Mouse (Mus musculus) kidney, embryonic 14.5 days (tissue): Measurements from ENCODE around the gene Dhrs3. TPM values are rescaled to one million over a fixed set of nuclear protein-coding genes. Genes with fewer than 3 reads are reported as not detected.

Experiments
- ATAC-seq: fragments of 200-750 bp; cut with Nextera tagmentation; 2 replicates; pipeline ENCODE4 v1.8.0; 2017; ENCODE audit warnings: moderate number of reproducible peaks, mild to moderate bottlenecking, moderate TSS enrichment, moderate library complexity; ENCODE audit not compliant: low FRiP score, low TSS enrichment
- H3K27ac ChIP-seq: fragments of 300-500 bp; sonication (generic); 2 replicates; pipeline ENCODE4 v1.5.1; 2014; ENCODE audit warnings: low read depth, mild to moderate bottlenecking, low read length, moderate library complexity, mixed read lengths
- H3K27me3 ChIP-seq: fragments of 300-500 bp; sonication (generic); 2 replicates; pipeline ENCODE4 v1.6.1; 2014; ENCODE audit warnings: mild to moderate bottlenecking, low read length; ENCODE audit not compliant: control insufficient read depth, insufficient read depth
- H3K36me3 ChIP-seq: fragments of 300-500 bp; sonication (generic); 2 replicates; pipeline ENCODE4 v1.6.1; 2014; ENCODE audit warnings: low read length, mixed read lengths; ENCODE audit not compliant: control insufficient read depth, insufficient read depth
- H3K4me1 ChIP-seq: fragments of 300-500 bp; sonication (generic); 2 replicates; pipeline ENCODE4 v1.6.1; 2014; ENCODE audit warnings: low read length, mixed read lengths; ENCODE audit not compliant: control insufficient read depth, insufficient read depth
- H3K4me2 ChIP-seq: fragments of 300-500 bp; sonication (generic); replicated peaks from 2 replicates; pipeline ENCODE4 v1.6.1; 2014; ENCODE audit warnings: low read depth, mild to moderate bottlenecking, low read length
- H3K4me3 ChIP-seq: fragments of 300-500 bp; sonication (generic); 2 replicates; pipeline ENCODE4 v1.5.1; 2014; ENCODE audit warnings: mild to moderate bottlenecking, low read length
- H3K9ac ChIP-seq: fragments of 300-500 bp; sonication (generic); 2 replicates; pipeline ENCODE4 v1.6.1; 2014; ENCODE audit warnings: low read depth, mild to moderate bottlenecking, low read length, moderate library complexity
- H3K9me3 ChIP-seq: fragments of 300-500 bp; sonication (generic); 2 replicates; pipeline ENCODE4 v1.6.1; 2016; ENCODE audit warnings: low read length; ENCODE audit not compliant: control insufficient read depth
- WGBS: fragments of 180-500 bp; shearing (Covaris S2); extraction: QIAGEN DNeasy Blood & Tissue Kit; methylation state at CpG from one replicate; pipeline ENCODE4 v1.1.7; 2014; 5-methylcytosine and 5-hydroxymethylcytosine counted together
- polyA plus RNA-seq: library from polyadenylated mRNA; unstranded; fragments of >200 nt; fragmentation: Nextera tagmentation; extraction: Ambion mirVana; gene quantifications from 2 replicates; pipeline ENCODE4 v1.2.1, GENCODE M21; 2014

Gene Dhrs3
- polyA plus RNA-seq, result 153 and 226 TPM in 2 replicates

DNA sequence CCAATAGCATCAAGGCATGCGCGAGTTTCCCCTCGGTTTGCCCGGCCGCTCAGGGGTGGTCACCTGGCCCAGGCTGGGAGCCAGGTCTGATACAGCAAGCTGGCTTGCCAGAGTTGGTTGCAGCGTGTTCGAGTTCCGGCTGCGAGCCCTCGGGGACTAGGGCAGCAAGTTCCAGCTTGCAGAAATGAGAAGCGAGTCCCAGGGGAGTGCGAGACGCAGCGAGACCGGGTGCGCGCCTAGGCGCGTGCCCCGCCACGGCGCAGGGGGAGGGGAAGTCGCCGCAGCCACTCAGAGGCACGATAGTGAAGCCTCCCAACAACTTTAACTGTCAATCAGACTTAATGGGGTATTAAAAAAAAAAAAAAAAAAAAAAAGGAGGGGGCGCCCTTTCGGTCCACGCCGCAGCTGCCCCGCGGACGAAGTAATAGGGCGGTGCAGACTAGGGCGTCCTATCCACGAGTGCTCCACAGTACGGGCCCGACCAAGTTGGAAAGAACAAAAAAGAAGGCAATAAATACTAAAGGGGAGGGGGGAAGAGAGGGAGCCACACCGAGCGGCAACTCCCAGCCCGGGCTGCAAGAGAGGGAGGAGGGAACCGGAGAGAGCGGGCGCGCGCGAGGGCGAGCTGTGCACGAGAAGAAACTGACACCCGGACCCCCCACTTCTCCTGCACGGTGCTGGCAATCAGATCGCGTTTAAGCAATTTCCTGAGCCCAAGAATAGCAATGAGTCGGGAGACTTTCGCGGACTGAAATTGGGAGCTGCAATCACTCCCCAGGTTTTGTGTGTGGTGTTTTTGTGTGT lies at the start of gene Dhrs3:
Gene Dhrs3 (plus strand): TSS at position 695 of the 804 bp plus-strand sequence.
- H3K9me3 ChIP-seq, result no peaks in the 10 kb centered on the region
- H3K4me1 ChIP-seq, result peaks cover 24% of the 10 kb centered on the region
- peak within 1 kb of the TSS; percentile 95 for H3K27ac ChIP-seq
- peak within 1 kb of the TSS; percentile 77 for H3K9ac ChIP-seq
- H3K27me3 ChIP-seq, result no peaks in the 10 kb centered on the region
- peak within 1 kb of the TSS; percentile 50 for H3K4me2 ChIP-seq
- peak within 1 kb of the TSS; percentile 57 for H3K4me3 ChIP-seq
- under 1% methylated on average over 54 of the region's 55 CpGs for WGBS
- H3K36me3 ChIP-seq, result peaks cover 4% of the 10 kb centered on the region; the same call in 1 of the 2 replicates
- ATAC-seq, result peak; percentile 84

DNA sequence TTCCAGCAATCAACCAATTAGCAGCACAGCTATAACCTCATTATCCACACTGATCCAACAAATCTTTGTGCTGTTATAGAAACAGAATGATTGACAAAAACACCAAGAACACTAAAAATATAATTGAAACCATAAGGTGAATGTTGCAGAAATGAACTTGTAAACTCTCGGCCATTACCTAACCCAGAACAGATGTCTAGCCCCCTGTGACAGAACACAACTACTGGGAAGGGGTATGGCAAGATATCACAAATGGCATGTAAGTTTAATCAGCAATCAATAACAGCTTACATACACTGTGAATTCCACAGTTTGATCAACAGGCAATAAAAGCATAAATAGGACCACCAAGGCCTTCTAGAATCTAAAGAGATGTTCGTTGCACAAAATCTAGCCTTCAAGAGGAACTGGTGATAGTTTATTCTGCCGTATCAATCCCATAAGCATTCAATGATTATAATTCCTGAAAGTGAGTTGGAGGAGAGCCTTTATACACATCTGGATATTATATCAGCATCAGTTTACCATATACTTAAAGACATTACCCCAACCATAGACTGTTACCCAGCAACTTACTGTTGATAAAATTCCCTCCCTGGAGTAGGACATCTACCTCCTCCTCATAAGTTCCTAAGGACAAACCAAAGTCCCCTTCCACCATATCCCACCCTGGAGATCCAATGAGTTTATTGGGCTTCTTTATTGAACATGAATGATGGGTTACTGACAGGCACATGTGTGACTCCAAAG lies 30.7 kb upstream of the Dhrs3 start:
- H3K4me2 ChIP-seq, result no peak overlapping the region
- H3K4me3 ChIP-seq, result no peak overlapping the region
- no peaks in the 10 kb centered on the region for H3K36me3 ChIP-seq
- H3K9me3 ChIP-seq, result no peaks in the 10 kb centered on the region
- WGBS, result 93% methylated on average over 3 of the region's 3 CpGs
- H3K27ac ChIP-seq, result no peak overlapping the region
- no peaks in the 10 kb centered on the region for H3K27me3 ChIP-seq
- no peak for ATAC-seq
- no peaks in the 10 kb centered on the region for H3K4me1 ChIP-seq
- no peak overlapping the region for H3K9ac ChIP-seq

DNA sequence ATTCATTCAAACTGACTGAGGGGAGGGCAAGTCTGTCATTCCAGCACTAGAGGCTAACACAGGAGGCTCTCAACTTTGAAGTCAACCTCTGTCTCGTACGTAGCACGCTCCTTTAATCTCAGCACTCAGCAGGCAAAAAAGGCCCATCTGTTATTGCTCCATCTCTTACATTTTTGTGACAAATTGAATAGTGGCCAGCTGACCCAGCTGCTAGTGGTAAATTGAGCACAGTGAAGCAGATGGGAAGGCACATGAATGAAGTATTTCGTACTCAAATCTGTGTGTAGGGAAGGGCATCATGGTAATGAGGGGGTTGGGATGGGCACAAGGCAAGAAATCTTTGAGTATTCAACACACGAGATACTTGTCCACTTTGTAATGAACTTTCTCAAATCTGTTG lies 24.7 kb upstream of the Dhrs3 start:
- Histone ChIP-seq H3K9me3 (no peaks in the 10 kb centered on the region), H3K27ac (no peak overlapping the region), H3K9ac (no peak overlapping the region), H3K4me1 (no peaks in the 10 kb centered on the region), H3K4me3 (no peak overlapping the region), H3K27me3 (no peaks in the 10 kb centered on the region), H3K4me2 (no peak overlapping the region), H3K36me3 (no peaks in the 10 kb centered on the region)
- 78% methylated on average over 5 of the region's 5 CpGs for WGBS
- ATAC-seq, result no peak

DNA sequence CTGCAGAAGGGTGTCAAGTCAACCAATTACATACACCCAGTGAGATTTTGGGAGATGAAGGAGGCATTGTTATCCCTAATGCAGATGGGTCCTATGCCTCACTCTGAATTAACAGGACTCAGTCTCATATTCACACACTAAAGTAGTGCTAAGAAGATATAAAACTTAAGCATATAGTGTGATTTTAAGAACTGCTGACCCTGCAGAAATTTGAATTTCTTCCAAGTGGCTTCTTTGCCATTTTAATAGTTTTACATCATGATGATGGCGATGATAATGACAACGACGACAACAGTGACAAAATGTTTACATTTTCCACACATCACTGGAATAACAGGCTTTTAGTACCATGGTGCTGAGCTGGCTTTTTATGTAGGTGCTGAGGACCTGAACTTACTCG lies 24.0 kb upstream of the Dhrs3 start:
- no peak for ATAC-seq
- H3K4me2 ChIP-seq, result no peak overlapping the region
- H3K9me3 ChIP-seq, result no peaks in the 10 kb centered on the region
- WGBS, result 85% methylated on average over 4 of the region's 4 CpGs
- no peaks in the 10 kb centered on the region for H3K36me3 ChIP-seq
- H3K27me3 ChIP-seq, result no peaks in the 10 kb centered on the region
- H3K9ac ChIP-seq, result no peak overlapping the region
- no peaks in the 10 kb centered on the region for H3K4me1 ChIP-seq
- no peak overlapping the region for H3K27ac ChIP-seq
- H3K4me3 ChIP-seq, result no peak overlapping the region

DNA sequence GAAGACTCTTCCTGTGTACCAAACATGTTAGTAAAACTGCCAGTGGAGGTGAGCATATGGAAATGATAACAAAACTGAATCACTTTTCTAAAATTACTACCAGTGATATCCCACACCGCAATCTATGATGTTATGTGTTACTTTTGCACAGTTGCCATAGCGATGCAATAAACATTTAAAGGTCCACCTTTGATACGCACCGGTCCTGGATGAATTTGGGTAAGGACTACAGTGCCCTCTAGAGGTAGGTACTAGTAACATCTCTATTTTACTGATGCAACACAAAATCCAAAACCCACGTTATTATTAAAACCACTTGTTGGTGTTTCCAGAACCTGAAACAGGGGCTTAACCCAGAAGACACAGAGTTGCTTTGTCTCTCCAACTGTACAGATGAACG lies 19.7 kb upstream of the Dhrs3 start:
- 0 out of 2 replicates have a peak, but pooled peaks have one; percentile 9 for ATAC-seq
- Histone ChIP-seq H3K4me2 (no peak overlapping the region), H3K27me3 (no peaks in the 10 kb centered on the region), H3K4me3 (no peak overlapping the region), H3K4me1 (no peaks in the 10 kb centered on the region), H3K9ac (no peak overlapping the region), H3K27ac (no peak overlapping the region), H3K36me3 (no peaks in the 10 kb centered on the region), H3K9me3 (no peaks in the 10 kb centered on the region)
- 40% methylated on average over 6 of the region's 6 CpGs for WGBS

DNA sequence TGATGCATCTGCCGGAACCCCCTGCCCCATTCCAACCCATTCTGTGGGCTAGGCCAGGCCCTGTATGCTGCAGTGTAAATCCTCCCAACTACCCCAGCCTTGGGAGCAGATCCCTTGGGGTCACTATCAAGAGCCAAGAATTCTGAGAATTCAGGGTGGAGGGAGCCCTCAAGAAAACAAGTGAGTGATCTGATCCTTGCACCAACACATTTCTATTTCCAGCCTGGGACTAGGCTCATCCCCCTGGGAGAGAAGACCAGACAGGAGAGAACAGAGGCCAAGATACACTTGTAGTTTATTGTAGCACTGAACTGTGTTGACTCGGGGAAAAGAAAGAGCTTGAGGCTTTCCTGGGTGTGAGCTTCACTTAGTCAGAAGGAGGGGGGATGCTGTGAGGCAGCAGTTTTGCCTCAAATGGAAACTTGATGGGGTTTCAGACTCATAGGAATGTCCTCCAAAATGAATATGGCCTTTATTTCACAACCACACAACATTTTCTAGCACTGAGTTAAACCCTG lies 17.0 kb upstream of the Dhrs3 start:
- H3K4me1 ChIP-seq, result no peaks in the 10 kb centered on the region
- H3K4me2 ChIP-seq, result no peak overlapping the region
- no peaks in the 10 kb centered on the region for H3K9me3 ChIP-seq
- 0 out of 2 replicates have a peak, but pooled peaks have one; percentile 34 for ATAC-seq
- H3K4me3 ChIP-seq, result no peak overlapping the region
- WGBS, result 63% methylated on average over 2 of the region's 2 CpGs
- no peaks in the 10 kb centered on the region for H3K36me3 ChIP-seq
- no peak overlapping the region for H3K9ac ChIP-seq
- no peak overlapping the region for H3K27ac ChIP-seq
- no peaks in the 10 kb centered on the region for H3K27me3 ChIP-seq

DNA sequence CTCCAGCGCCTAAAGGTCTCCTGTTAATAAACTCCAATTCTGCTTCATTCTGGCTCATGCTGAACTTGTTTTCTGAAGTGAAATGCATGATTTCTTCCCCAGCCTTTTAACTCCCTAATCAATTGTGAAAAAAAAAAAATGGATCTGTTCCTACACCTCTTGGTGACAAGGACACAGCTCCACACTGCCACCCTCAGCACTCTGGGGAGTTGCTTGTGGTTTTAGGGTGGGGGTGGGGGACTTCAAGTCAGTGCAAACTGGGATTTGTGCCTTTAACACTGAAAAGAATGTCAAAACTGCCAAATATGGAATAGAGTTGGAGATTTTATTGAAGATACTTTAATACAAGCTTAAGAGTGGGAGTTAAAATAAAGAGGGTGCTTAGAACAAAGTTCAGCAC lies 13.1 kb upstream of the Dhrs3 start:
- H3K9ac ChIP-seq, result no peak overlapping the region
- no peaks in the 10 kb centered on the region for H3K27me3 ChIP-seq
- no peaks in the 10 kb centered on the region for H3K4me1 ChIP-seq
- WGBS, result 64% methylated on average over 1 of the region's 1 CpGs
- no peak overlapping the region for H3K4me3 ChIP-seq
- no peaks in the 10 kb centered on the region for H3K9me3 ChIP-seq
- no peak for ATAC-seq
- no peak overlapping the region for H3K4me2 ChIP-seq
- H3K36me3 ChIP-seq, result no peaks in the 10 kb centered on the region
- H3K27ac ChIP-seq, result peak overlapping the region; percentile 15; the same call in 1 of the 2 replicates

DNA sequence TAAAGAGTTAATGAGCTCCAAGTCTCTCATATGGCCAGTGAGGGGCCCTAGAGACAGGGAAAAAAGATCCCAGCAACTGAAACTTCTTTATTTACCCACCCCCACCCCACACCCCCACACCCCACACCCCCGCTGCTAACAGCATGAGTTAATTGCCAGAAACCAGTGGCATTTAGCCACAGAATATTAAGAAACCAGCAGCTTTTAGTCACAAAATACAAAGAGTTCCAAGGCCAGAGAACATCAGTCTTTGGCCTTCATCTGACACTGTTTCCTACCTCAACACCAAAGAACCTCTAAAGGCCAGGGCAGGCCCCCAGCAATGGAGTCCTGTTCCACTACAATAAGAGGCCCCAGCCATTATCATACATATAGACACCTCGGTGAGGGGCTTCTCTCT lies 11.3 kb upstream of the Dhrs3 start:
- H3K4me1 ChIP-seq, result no peaks in the 10 kb centered on the region
- ATAC-seq, result no peak
- 57% methylated on average over 2 of the region's 2 CpGs for WGBS
- H3K36me3 ChIP-seq, result no peaks in the 10 kb centered on the region
- no peak overlapping the region for H3K27ac ChIP-seq
- no peaks in the 10 kb centered on the region for H3K9me3 ChIP-seq
- no peak overlapping the region for H3K9ac ChIP-seq
- no peak overlapping the region for H3K4me2 ChIP-seq
- no peaks in the 10 kb centered on the region for H3K27me3 ChIP-seq
- H3K4me3 ChIP-seq, result no peak overlapping the region

DNA sequence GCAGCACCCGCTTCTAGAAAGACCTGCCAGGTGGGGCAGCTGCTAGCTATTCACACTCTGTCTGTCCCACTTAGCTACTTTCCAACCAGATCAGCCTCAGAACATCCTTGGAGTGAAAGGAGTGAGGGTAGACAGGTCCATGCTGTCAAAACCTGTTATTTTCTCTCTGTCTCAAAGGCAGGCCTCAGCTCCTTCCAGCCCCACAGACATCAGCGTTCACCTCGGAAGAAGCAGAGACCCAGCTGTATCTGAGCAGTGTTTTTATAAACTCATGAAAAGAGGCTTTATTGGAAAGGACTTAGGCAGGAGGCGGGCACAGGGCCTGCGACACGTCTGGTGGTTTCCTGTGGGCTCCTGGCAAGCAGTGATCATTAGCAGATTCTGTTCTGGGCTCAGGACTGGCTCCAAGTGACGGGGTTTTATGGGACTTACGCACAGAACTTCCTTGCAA lies 9.7 kb upstream of the Dhrs3 start:
- no peaks in the 10 kb centered on the region for H3K4me1 ChIP-seq
- no peak overlapping the region for H3K9ac ChIP-seq
- 60% methylated on average over 8 of the region's 8 CpGs for WGBS
- no peak overlapping the region for H3K4me3 ChIP-seq
- H3K27me3 ChIP-seq, result no peaks in the 10 kb centered on the region
- H3K9me3 ChIP-seq, result no peaks in the 10 kb centered on the region
- H3K4me2 ChIP-seq, result no peak overlapping the region
- H3K36me3 ChIP-seq, result no peaks in the 10 kb centered on the region
- no peak for ATAC-seq
- H3K27ac ChIP-seq, result no peak overlapping the region
